Mouse (Mus musculus) limb, embryonic 13.5 days (tissue): ENCODE measurements around the gene Ndufaf7. TPM values are rescaled to one million over a fixed set of nuclear protein-coding genes. Genes with fewer than 3 reads are reported as not detected.

ENCODE experiments used
- polyA plus RNA-seq: library from polyadenylated mRNA; unstranded; fragments of >200 nt; fragmentation: Nextera tagmentation; extraction: Ambion mirVana; gene quantifications from 2 replicates; pipeline ENCODE4 v1.2.1, GENCODE M21; 2015

Gene Ndufaf7
- polyA plus RNA-seq, 1 experiment from 2014 or later: 60.0 TPM

Other genes starting within 250 kb of the Ndufaf7 start
- 4.7 and 5.2 TPM in 2 replicates for gene Strn, start 199.9 kb upstream of the Ndufaf7 start, polyA plus RNA-seq
- gene Heatr5b, start 101.8 kb upstream of the Ndufaf7 start, polyA plus RNA-seq: 13.2 and 14.3 TPM in 2 replicates
- 55.4 and 56.9 TPM in 2 replicates for gene Gpatch11, start 101.6 kb upstream of the Ndufaf7 start, polyA plus RNA-seq
- 13.5 and 16.0 TPM in 2 replicates for gene Eif2ak2, start 54.6 kb upstream of the Ndufaf7 start, polyA plus RNA-seq
- not detected in 2 replicates for gene Sult6b1, start 30.1 kb upstream of the Ndufaf7 start, polyA plus RNA-seq
- gene Cebpzos, start 20.6 kb upstream of the Ndufaf7 start, polyA plus RNA-seq: 94.3 and 99.8 TPM in 2 replicates
- 65.5 and 68.1 TPM in 2 replicates for gene Cebpz, start 70 bp upstream of the Ndufaf7 start, polyA plus RNA-seq
- gene Prkd3, start 83.7 kb downstream of the Ndufaf7 start, polyA plus RNA-seq: 44.2 and 48.2 TPM in 2 replicates
- 4.1 and 5.7 TPM in 2 replicates for gene Qpct, start 114.8 kb downstream of the Ndufaf7 start, polyA plus RNA-seq